Mouse (Mus musculus) bone marrow, adult 2 months (tissue): ENCODE results near the gene Fyn.

Experiments used
- CTCF ChIP-seq: fragments of 200-500 bp; IDR thresholded peaks from 2 replicates; pipeline ENCODE4 v1.5.1; 2011; ENCODE audit warnings: low read length, control low read depth; ENCODE audit not compliant: control insufficient read depth, insufficient read depth
- POLR2A ChIP-seq: fragments of 200-500 bp; IDR thresholded peaks from 2 replicates; pipeline ENCODE4 v1.6.1; 2011; ENCODE audit warnings: low read depth, mild to moderate bottlenecking, control low read depth, low read length, borderline replicate concordance; ENCODE audit not compliant: control insufficient read depth

GRCm38 (mm10) chr10:39551637-39552185 is 183.1 kb downstream of the Fyn start:
- TF ChIP-seq CTCF, result no peak
- TF ChIP-seq POLR2A, result no peak
